Mouse (Mus musculus): ENCODE measurements around the gene Fkbp11. TPM values are rescaled to one million over a fixed set of nuclear protein-coding genes. Genes with fewer than 3 reads are reported as not detected.

Fkbp11 gene
- total and polyA plus RNA-seq, 3 experiments, result 118 to 160 TPM; not detected in 1

- H3K27me3 ChIP-seq (ENCODE audit: control insufficient read depth in 1 of 2, insufficient read depth in 2 of 2, low read length in 2 of 2), result no peaks in the 10 kb centered on the region
- no peak overlapping the region for H3K9ac ChIP-seq (ENCODE audit: control insufficient read depth, low read depth, low read length, poor library complexity, severe bottlenecking)
- H3K27ac ChIP-seq (ENCODE audit: control insufficient read depth, low read depth, low read length), result no peak overlapping the region
- H3K79me2 ChIP-seq (ENCODE audit: control insufficient read depth, insufficient read depth, low read length, poor library complexity), result no peaks in the 10 kb centered on the region
- H3K4me3 ChIP-seq (ENCODE audit: control insufficient read depth in 1 of 2, insufficient read depth in 1 of 2, low read depth in 2 of 2, low read length in 2 of 2), result no peak overlapping the region
- peaks cover 6 to 20% of the 10 kb centered on the region in 2 experiments for H3K4me1 ChIP-seq (ENCODE audit: control insufficient read depth in 1 of 2, insufficient read depth in 2 of 2, low read length in 2 of 2)
- TF ChIP-seq USF2 (IDR thresholded peaks at IDR 0.05; ENCODE audit: borderline replicate concordance in 1 of 2, insufficient read depth in 1 of 2, low read depth in 1 of 2, low read length in 2 of 2), result no peak
- TF ChIP-seq POLR2AphosphoS5 (IDR thresholded peaks at IDR 0.05; ENCODE audit: borderline replicate concordance, low read depth, low read length), result no peak
- TF ChIP-seq KAT2A (conservative IDR thresholded peaks at IDR 0.05; ENCODE audit: low read depth, low read length), result no peak
- TF ChIP-seq ZKSCAN1 (IDR thresholded peaks at IDR 0.05; ENCODE audit: low read depth, low read length), result no peak
- peaks cover 3 to 13% of the 10 kb centered on the region in 2 experiments for H3K36me3 ChIP-seq (ENCODE audit: control insufficient read depth in 1 of 2, insufficient read depth in 2 of 2, low read length in 2 of 2)
- DNase-seq (ENCODE audit: low read depth, low spot score), result no peak
- no peaks in the 10 kb centered on the region for H3K9me3 ChIP-seq (replicated peaks; ENCODE audit: insufficient read depth, low read length)
Observed at GRCm38 (mm10) chr15:98736521-98736920, 8.5 kb upstream of the Fkbp11 start.

DNA sequence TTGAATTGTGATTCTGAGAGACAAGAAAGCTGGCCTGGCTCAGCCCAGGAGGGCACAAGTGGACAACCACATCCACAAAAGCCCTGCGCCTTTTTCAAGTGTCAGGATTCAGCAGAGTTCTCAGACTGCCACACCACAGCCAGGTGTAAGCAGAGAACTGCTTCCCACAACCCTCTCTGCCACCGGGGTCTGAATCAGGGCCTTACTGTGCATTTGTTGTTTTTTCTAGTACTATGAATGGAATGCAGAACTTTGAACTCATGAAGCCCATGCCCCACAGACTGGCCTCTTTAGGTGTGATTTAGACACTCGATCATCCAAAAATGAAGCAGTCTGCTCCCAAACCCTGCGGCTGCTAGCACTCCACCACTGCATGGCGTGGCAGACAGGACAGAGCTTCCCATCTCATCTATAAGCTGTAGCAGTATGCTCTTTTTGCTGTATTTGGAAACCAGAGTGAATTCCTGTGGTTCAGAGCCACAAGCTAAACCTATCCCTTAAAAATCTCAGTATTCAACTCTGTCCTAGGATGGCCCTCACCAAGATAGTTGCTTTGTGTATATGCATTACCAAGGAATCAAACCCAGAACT lies 6.1 kb upstream of the Fkbp11 start:
- no peak overlapping the region for H3K4me3 ChIP-seq (ENCODE audit: control insufficient read depth in 1 of 2, insufficient read depth in 1 of 2, low read depth in 2 of 2, low read length in 2 of 2)
- no peaks in the 10 kb centered on the region for H3K79me2 ChIP-seq (ENCODE audit: control insufficient read depth, insufficient read depth, low read length, poor library complexity)
- H3K27me3 ChIP-seq (ENCODE audit: control insufficient read depth in 1 of 2, insufficient read depth in 2 of 2, low read length in 2 of 2), result no peaks in the 10 kb centered on the region
- peak overlapping the region; percentile 55 for H3K27ac ChIP-seq (ENCODE audit: control insufficient read depth, low read depth, low read length)
- no peaks in the 10 kb centered on the region for H3K9me3 ChIP-seq (replicated peaks; ENCODE audit: insufficient read depth, low read length)
- no peak for DNase-seq (ENCODE audit: low read depth, low spot score)
- H3K36me3 ChIP-seq (ENCODE audit: control insufficient read depth in 1 of 2, insufficient read depth in 2 of 2, low read length in 2 of 2), result peaks cover 0 to 13% of the 10 kb centered on the region in 2 experiments; a peak in 2 of 4 replicates
- TF ChIP-seq HCFC1 (IDR thresholded peaks at IDR 0.05; ENCODE audit: low read depth, low read length), result no peak
- no peak for TF ChIP-seq ZNF384 (IDR thresholded peaks at IDR 0.05; ENCODE audit: low read depth, low read length)
- no peak for TF ChIP-seq ZKSCAN1 (IDR thresholded peaks at IDR 0.05; ENCODE audit: low read depth, low read length)
- TF ChIP-seq POLR2AphosphoS5 (IDR thresholded peaks at IDR 0.05; ENCODE audit: borderline replicate concordance, low read depth, low read length), result no peak
- no peak for TF ChIP-seq POLR2A (IDR thresholded peaks at IDR 0.05; ENCODE audit: control insufficient read depth in 1 of 2, insufficient read depth in 1 of 2, low read depth in 1 of 2, low read length in 2 of 2, poor library complexity in 1 of 2)
- TF ChIP-seq TBP (IDR thresholded peaks at IDR 0.05; ENCODE audit: low read depth, low read length), result no peak
- no peak for TF ChIP-seq ELF1 (IDR thresholded peaks at IDR 0.05; ENCODE audit: low read depth, low read length)
- no peak for TF ChIP-seq USF2 (IDR thresholded peaks at IDR 0.05; ENCODE audit: borderline replicate concordance in 1 of 2, insufficient read depth in 1 of 2, low read depth in 1 of 2, low read length in 2 of 2)
- no peak for TF ChIP-seq SIN3A (IDR thresholded peaks at IDR 0.05; ENCODE audit: low read length)
- TF ChIP-seq TCF12 (IDR thresholded peaks at IDR 0.05; ENCODE audit: low read depth, low read length), result no peak
- no peak for TF ChIP-seq E2F4 (IDR thresholded peaks at IDR 0.05; ENCODE audit: borderline replicate concordance, low read depth, low read length)
- no peak for TF ChIP-seq RAD21 (IDR thresholded peaks at IDR 0.05; ENCODE audit: low read depth, low read length)
- no peak for TF ChIP-seq UBTF (IDR thresholded peaks at IDR 0.05; ENCODE audit: borderline replicate concordance, insufficient read depth, low read depth, low read length)
- no peak for TF ChIP-seq EP300 (IDR thresholded peaks at IDR 0.05; ENCODE audit: low read depth in 1 of 2, low read length in 2 of 2)
- no peak for TF ChIP-seq RCOR1 (IDR thresholded peaks at IDR 0.05; ENCODE audit: low read depth, low read length)
- no peak for TF ChIP-seq ETS1 (IDR thresholded peaks at IDR 0.05; ENCODE audit: low read depth, low read length)
- TF ChIP-seq MYC (IDR thresholded peaks at IDR 0.05; ENCODE audit: low read depth, low read length), result no peak
- no peak for TF ChIP-seq NELFE (IDR thresholded peaks at IDR 0.05; ENCODE audit: low read depth, low read length)
- TF ChIP-seq MYB (IDR thresholded peaks at IDR 0.05; ENCODE audit: low read depth, low read length), result no peak
- H3K4me1 ChIP-seq (ENCODE audit: control insufficient read depth in 1 of 2, insufficient read depth in 2 of 2, low read length in 2 of 2), result peaks cover 6 to 20% of the 10 kb centered on the region in 2 experiments
- H3K9ac ChIP-seq (ENCODE audit: control insufficient read depth, low read depth, low read length, poor library complexity, severe bottlenecking), result peak overlapping the region; percentile 28

Data from MEL (cell line).